23 mouse cellular contexts compared by ENCODE assay signal in the genomic region with DNA sequence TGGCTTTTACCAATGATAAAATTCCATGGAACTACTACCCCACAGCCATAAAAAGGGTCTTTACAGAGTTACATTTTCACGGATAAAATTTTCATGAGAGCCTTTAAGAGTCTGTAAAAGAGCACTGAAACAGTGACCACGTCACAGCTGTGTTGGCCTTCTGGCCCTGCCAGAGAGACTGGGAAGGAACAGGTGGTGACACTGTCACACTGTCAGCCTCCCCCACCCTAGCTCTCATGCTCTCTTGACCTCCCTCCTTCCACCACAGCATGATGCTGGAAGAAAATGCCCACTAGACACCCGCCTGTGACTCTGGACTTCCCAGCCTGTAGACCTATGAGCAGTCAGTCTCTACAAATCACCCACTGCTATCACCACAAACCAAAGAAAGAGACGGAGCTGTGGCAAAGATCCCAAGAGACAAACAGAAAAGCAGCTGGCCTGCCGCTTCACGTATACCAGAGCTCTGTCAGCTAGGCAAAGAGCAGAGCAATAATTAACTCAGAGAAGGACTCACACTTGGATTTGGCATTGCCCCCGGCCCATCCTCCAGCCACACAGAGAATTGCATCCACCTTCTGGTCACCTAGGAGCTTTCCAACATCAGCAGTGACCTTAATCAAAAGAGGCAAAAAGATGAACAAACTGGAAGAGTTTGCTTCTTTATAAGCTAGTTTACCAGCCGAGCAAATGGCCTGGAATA. TPM values are rescaled to one million over a fixed set of nuclear protein-coding genes. Genes with fewer than 3 reads are reported as not detected.
DNase-seq lines count a peak whose midpoint lies in the region; ATAC-seq and TF ChIP-seq lines count a peak whose summit lies in the region.
"Had no signal": no experiment of that assay in that cellular context is flagged by ENCODE, and none has a peak within 500 bp of the region (broad histone marks: within the 10 kb centered on the region; RNA-seq: fewer than 3 reads in every experiment).

No protein-coding gene starts in this region.

- no peaks in the 10 kb centered on the region for H3K9me3 ChIP-seq in limb, embryonic 12.5 days
- no peaks in the 10 kb centered on the region for H3K9me3 ChIP-seq in limb, embryonic 10.5 days (replicated peaks)
- H3K9me3 ChIP-seq: embryonic facial prominence, embryonic 12.5 days; heart, embryonic 15.5 days; midbrain, embryonic 15.5 days; neural tube, embryonic 12.5 days had no signal

- no peak for DNase-seq in limb, embryonic 10.5 days (ENCODE audit: low spot score)
- peak; percentile 86 for DNase-seq in kidney, adult 9 months
- peak; percentile 80 to 84 for DNase-seq in kidney, postnatal 36 days
- DNase-seq in adrenal gland, adult 8-10 months, result no peak
- no peak for DNase-seq in right cerebral cortex, postnatal 10 days (ENCODE audit: low spot score in 2 of 2)
- DNase-seq: adrenal gland, adult 2 months; cerebellum, adult 11 months; heart, adult 2 months; right cerebral cortex, postnatal 25 days; thymus, postnatal 25 days had no signal

- 81% methylated on average over 8 of the region's 8 CpGs for WGBS in limb, embryonic 12.5 days
- WGBS in limb, embryonic 10.5 days, result 85% methylated on average over 8 of the region's 8 CpGs

- ATAC-seq in limb, embryonic 12.5 days (ENCODE audit: insufficient number of reproducible peaks, insufficient read depth, low FRiP score, low TSS enrichment, low read depth), result 0 out of 2 replicates have a peak, but pooled peaks have one; percentile 31
- ATAC-seq: forebrain, embryonic 16.5 days; lung, postnatal 0 days; midbrain, embryonic 15.5 days had no signal

- H3ac ChIP-seq in myocyte (ENCODE audit: control insufficient read depth, insufficient read length), result no peak overlapping the region

- TF ChIP-seq POLR2A in myocyte (IDR thresholded peaks at IDR 0.05; ENCODE audit: insufficient read length, low read depth), result no peak

- no peak overlapping the region for H3K4me3 ChIP-seq in limb, embryonic 12.5 days (replicated peaks)
- H3K4me3 ChIP-seq in limb, embryonic 10.5 days, result no peak overlapping the region
- H3K4me3 ChIP-seq in myocyte, result no peak overlapping the region
- H3K4me3 ChIP-seq: embryonic facial prominence, embryonic 12.5 days; heart, adult 2 months; heart, embryonic 15.5 days; midbrain, embryonic 15.5 days; neural tube, embryonic 12.5 days had no signal

- no peak overlapping the region for H3K27ac ChIP-seq in limb, embryonic 12.5 days
- no peak overlapping the region for H3K27ac ChIP-seq in limb, embryonic 10.5 days
- H3K27ac ChIP-seq: embryonic facial prominence, embryonic 12.5 days; heart, adult 2 months; heart, embryonic 15.5 days; midbrain, embryonic 15.5 days; neural tube, embryonic 12.5 days had no signal

- H3K36me3 ChIP-seq in limb, embryonic 12.5 days, result peaks cover 37% of the 10 kb centered on the region
- peaks cover 61% of the 10 kb centered on the region for H3K36me3 ChIP-seq in limb, embryonic 10.5 days
- H3K36me3 ChIP-seq in myocyte (ENCODE audit: control insufficient read depth, insufficient read depth), result no peaks in the 10 kb centered on the region
- H3K36me3 ChIP-seq: midbrain, embryonic 15.5 days had no signal

- no peak overlapping the region for H3K9ac ChIP-seq in limb, embryonic 12.5 days (replicated peaks)
- H3K9ac ChIP-seq: embryonic facial prominence, embryonic 12.5 days; heart, embryonic 15.5 days; midbrain, embryonic 15.5 days; neural tube, embryonic 12.5 days had no signal

- peaks cover 8% of the 10 kb centered on the region for H3K4me1 ChIP-seq in limb, embryonic 12.5 days (replicated peaks)
- peaks cover 9% of the 10 kb centered on the region for H3K4me1 ChIP-seq in limb, embryonic 10.5 days

- H3K27me3 ChIP-seq in limb, embryonic 12.5 days, result peaks cover 6% of the 10 kb centered on the region; the same call in 1 of the 2 replicates
- no peaks in the 10 kb centered on the region for H3K27me3 ChIP-seq in limb, embryonic 10.5 days (ENCODE audit: low read depth, poor library complexity, severe bottlenecking)
- H3K27me3 ChIP-seq in myocyte (ENCODE audit: control insufficient read depth, insufficient read depth, insufficient read length), result no peaks in the 10 kb centered on the region
- H3K27me3 ChIP-seq: embryonic facial prominence, embryonic 12.5 days; heart, embryonic 15.5 days; midbrain, embryonic 15.5 days; neural tube, embryonic 12.5 days had no signal

- no peaks in the 10 kb centered on the region for H3K79me2 ChIP-seq in myocyte (ENCODE audit: control insufficient read depth, insufficient read depth)

- no peak overlapping the region for H3K4me2 ChIP-seq in limb, embryonic 12.5 days
- peak overlapping the region; percentile 21 for H3K4me2 ChIP-seq in myocyte (ENCODE audit: low read depth)
- H3K4me2 ChIP-seq: embryonic facial prominence, embryonic 12.5 days; heart, embryonic 15.5 days; midbrain, embryonic 15.5 days; neural tube, embryonic 12.5 days had no signal

TF ChIP-seq in myocyte, 11 proteins besides CTCF, POLR2A, EP300 and RAD21:
- no peak for TF ChIP-seq POLR2AphosphoS2 (IDR thresholded peaks at IDR 0.05; ENCODE audit: insufficient read length, low read depth)
- TF ChIP-seq MYOG (IDR thresholded peaks at IDR 0.05; ENCODE audit: control insufficient read depth in 1 of 3, insufficient read depth in 1 of 3, insufficient read length in 2 of 3, low read depth in 2 of 3), result peak; percentile 55 to 93 (median 77)
- TF ChIP-seq USF1 (IDR thresholded peaks at IDR 0.05; ENCODE audit: low read depth), result no peak
- TF ChIP-seq REST (IDR thresholded peaks at IDR 0.05; ENCODE audit: insufficient read depth, insufficient read length), result no peak
- TF ChIP-seq TCF12 (IDR thresholded peaks at IDR 0.05; ENCODE audit: insufficient read depth, poor library complexity, severe bottlenecking), result peak; percentile 57
- TF ChIP-seq TCF3 (IDR thresholded peaks at IDR 0.05; ENCODE audit: insufficient read length, low read depth), result peak; percentile 70
- TF ChIP-seq MYOD1 (IDR thresholded peaks at IDR 0.05; ENCODE audit: control insufficient read depth in 1 of 3, insufficient read length in 2 of 3, low read depth in 2 of 3), result peak; percentile 70 to 96 (median 88)

RNA-seq across cellular contexts. Expression of gene Qdpr, which starts 5.8 kb away (rescaled TPM):
- 111 and 116 TPM in 2 replicates for polyA plus RNA-seq in limb, embryonic 12.5 days (2016; fragmentation: Nextera tagmentation; extraction: Ambion mirVana)
- 129 and 133 TPM in 2 replicates for polyA plus RNA-seq in limb, embryonic 10.5 days (2016; fragmentation: Nextera tagmentation; extraction: Ambion mirVana)
- 62.4 TPM for polyA plus RNA-seq in myocyte (2012; fragmentation: generic; extraction: Trizol)
- total RNA-seq in adrenal gland, adult 8-10 months (2022), result 100 to 1,000 TPM; 112 to 136 (median 124) TPM

RNA-seq across cellular contexts. Expression of gene Clrn2, which starts 9.3 kb away (rescaled TPM):
- polyA plus RNA-seq in limb, embryonic 12.5 days (2016; fragmentation: Nextera tagmentation; extraction: Ambion mirVana), result 0.23 TPM in 1 of 2 replicates, not detected in the other
- not detected in 2 replicates for polyA plus RNA-seq in limb, embryonic 10.5 days (2016; fragmentation: Nextera tagmentation; extraction: Ambion mirVana)
- polyA plus RNA-seq in myocyte (2012; fragmentation: generic; extraction: Trizol), result not detected
- total RNA-seq in adrenal gland, adult 8-10 months (2022), result not detected
- total RNA-seq: adrenal gland, adult 2 months; common myeloid progenitor, adult 5-6 weeks; ES-E14; heart, adult 2 months; hematopoietic stem cell, adult 5-6 weeks; megakaryocyte, adult 5-6 weeks had no signal
- polyA plus RNA-seq: adrenal gland, adult 2 months; embryonic facial prominence, embryonic 12.5 days; forebrain, embryonic 16.5 days; heart, adult 2 months; heart, embryonic 15.5 days; limb, embryonic 11.5 days; lung, postnatal 0 days; neural tube, embryonic 12.5 days had no signal

RNA-seq across cellular contexts. Expression of gene Lap3, which starts 48.9 kb away (rescaled TPM):
- polyA plus RNA-seq in limb, embryonic 12.5 days (2016; fragmentation: Nextera tagmentation; extraction: Ambion mirVana), result 86.7 and 88.1 TPM in 2 replicates
- 103 and 121 TPM in 2 replicates for polyA plus RNA-seq in limb, embryonic 10.5 days (2016; fragmentation: Nextera tagmentation; extraction: Ambion mirVana)
- 70.5 TPM for polyA plus RNA-seq in myocyte (2012; fragmentation: generic; extraction: Trizol)
- 10 to 100 TPM; 48.6 to 67.8 (median 56.1) TPM for total RNA-seq in adrenal gland, adult 8-10 months (2022)

Comparison
In these comparisons a context has a peak if more than half of its experiments do, and no peak if none do; other contexts are left out.
1. DNase-seq: peak in kidney, adult 9 months (single experiment) and kidney, postnatal 36 days (2 of 2); none in limb, embryonic 10.5 days (single experiment), adrenal gland, adult 8-10 months (single experiment) and right cerebral cortex, postnatal 10 days (0 of 2).